Mouse (Mus musculus) c-Kit-positive CD71-negative TER-119-negative erythroid progenitor cells, embryonic 14.5 days (primary cell): ENCODE data around the gene Gm28053.
"Not testable (repeated sequence)": the region's sequence is repeated elsewhere in the genome, so short reads cannot be mapped to it uniquely, and the experiment has no call there.

ENCODE experiments used
- DNase-seq: peaks from one replicate; pipeline ENCODE4 v3.0.0-alpha.2; 2013; ENCODE audit warnings: low read depth

Gene Gm28053

GRCm38 (mm10) chr6:48718455-48718854 is at the start of gene Gm28053, which contains the start of gene Gimap7:
TSS of gene Gm28053 (plus strand) at chr6:48718607.
TSS of gene Gimap7 (plus strand) at chr6:48718621.
- DNase-seq, result no peak

- DNase-seq, result no peak
Observed at GRCm38 (mm10) chr6:48669446-48669969, 48.9 kb upstream of the Gm28053 start.

- no peak for DNase-seq
Observed at GRCm38 (mm10) chr6:48674291-48675058, 43.9 kb upstream of the Gm28053 start.

GRCm38 (mm10) chr6:48675400-48675930 is 42.9 kb upstream of the Gm28053 start:
- DNase-seq, result no peak

GRCm38 (mm10) chr6:48675931-48676859 is 42.2 kb upstream of the Gm28053 start, which contains the start of gene Gimap9:
TSS of gene Gimap9 (plus strand) at chr6:48676129.
- DNase-seq, result no peak

GRCm38 (mm10) chr6:48676860-48677415 is 41.5 kb upstream of the Gm28053 start:
- no peak for DNase-seq

- DNase-seq, result no peak
Observed at GRCm38 (mm10) chr6:48677492-48678345, 40.7 kb upstream of the Gm28053 start.

GRCm38 (mm10) chr6:48678391-48678790 is 40.0 kb upstream of the Gm28053 start:
- no peak for DNase-seq

GRCm38 (mm10) chr6:48679701-48680100 is 38.7 kb upstream of the Gm28053 start:
- no peak for DNase-seq

- no peak for DNase-seq
Observed at GRCm38 (mm10) chr6:48680421-48680820, 38.0 kb upstream of the Gm28053 start.

- DNase-seq, result no peak
Observed at GRCm38 (mm10) chr6:48681472-48682090, 36.8 kb upstream of the Gm28053 start.

- DNase-seq, result no peak
Observed at GRCm38 (mm10) chr6:48682271-48682670, 36.1 kb upstream of the Gm28053 start.

- DNase-seq, result not testable (repeated sequence)
Observed at GRCm38 (mm10) chr6:48683263-48683821, 35.1 kb upstream of the Gm28053 start.

- DNase-seq, result no peak
Observed at GRCm38 (mm10) chr6:48684319-48684718, 34.1 kb upstream of the Gm28053 start, which contains the start of gene Gimap4. TSS of gene Gimap4 (plus strand) at chr6:48684549.

- DNase-seq, result no peak
Observed at GRCm38 (mm10) chr6:48684806-48685205, 33.6 kb upstream of the Gm28053 start.

GRCm38 (mm10) chr6:48685251-48685650 is 33.2 kb upstream of the Gm28053 start:
- DNase-seq, result no peak

GRCm38 (mm10) chr6:48685694-48686665 is 32.4 kb upstream of the Gm28053 start:
- no peak for DNase-seq

GRCm38 (mm10) chr6:48687077-48687476 is 31.3 kb upstream of the Gm28053 start:
- no peak for DNase-seq

- DNase-seq, result no peak
Observed at GRCm38 (mm10) chr6:48689320-48689719, 29.1 kb upstream of the Gm28053 start.
